Mouse (Mus musculus) kidney, adult 2 months (tissue): ENCODE results near the gene Prrg2.

ENCODE experiments used
- CTCF ChIP-seq: fragments of 200-500 bp; conservative IDR thresholded peaks from 2 replicates; pipeline ENCODE4 v1.5.1; 2011; ENCODE audit warnings: low read depth, mild to moderate bottlenecking, control low read depth, low read length, moderate library complexity, mixed read lengths; ENCODE audit not compliant: insufficient read depth, insufficient read length
- POLR2A ChIP-seq: fragments of 200-500 bp; IDR thresholded peaks from one replicate; pipeline ENCODE4 v1.6.1; 2011; ENCODE audit warnings: low read depth, low read length, control low read depth

GRCm38 (mm10) chr7:45008411-45008810, 54.1 kb downstream of the Prrg2 start:
- TF ChIP-seq CTCF (no peak), POLR2A (no peak)
